Mouse (Mus musculus) left cerebral cortex, postnatal 10 days (tissue): Measurements from ENCODE around the gene Jarid2. TPM values are rescaled to one million over a fixed set of nuclear protein-coding genes. Genes with fewer than 3 reads are reported as not detected.
A peak's percentile ranks its signal among the peaks of the same experiment; 100 is the strongest.
"Not testable (repeated sequence)": the region's sequence is repeated elsewhere in the genome, so short reads cannot be mapped to it uniquely, and the experiment has no call there.

Experiments
- DNase-seq, 2 experiments: peaks; one replicate each; pipeline ENCODE4 v3.0.0; 2021 to 2022; ENCODE audit warnings: low spot score in 2 of 2, mixed read lengths in 1 of 2; ENCODE audit errors: extremely low spot score in 1 of 2
- intact Hi-C: fragments of 180-260 bp; cut with DNase I; formaldehyde crosslinking; loops from one replicate; pipeline ENCODE4 v1.15.1; 2025
- total RNA-seq, 2 experiments: library from RNA; stranded (reverse); gene quantifications; 2 replicates each; pipeline ENCODE4 v1.2.3; 2021

The Jarid2 gene
- total RNA-seq, result 10 to 100 TPM; 43.3 to 45.8 TPM

- intact Hi-C loops, result no loop called here
- DNase-seq, result peak in 1 of 2 experiments; percentile 55
Measured at GRCm38 (mm10) chr13:44729424-44729971, at the start of gene Jarid2. Jarid2 (plus strand) TSS chr13:44729474.

GRCm38 (mm10) chr13:44681051-44681450 lies 48.2 kb upstream of the Jarid2 start:
- intact Hi-C loops, result no loop called here
- no peak for DNase-seq

GRCm38 (mm10) chr13:44688140-44688539 lies 41.1 kb upstream of the Jarid2 start:
- DNase-seq, result no peak
- intact Hi-C loops, result no loop called here

GRCm38 (mm10) chr13:44697628-44698027 lies 31.6 kb upstream of the Jarid2 start:
- intact Hi-C loops, result no loop called here
- DNase-seq, result no peak

GRCm38 (mm10) chr13:44704036-44704801 lies 25.1 kb upstream of the Jarid2 start:
- DNase-seq, result no peak
- intact Hi-C loops, result no loop called here

- intact Hi-C loops, result no loop called here
- no peak for DNase-seq
Measured at GRCm38 (mm10) chr13:44705031-44705742, 24.1 kb upstream of the Jarid2 start.

- no peak for DNase-seq
- intact Hi-C loops, result no loop called here
Measured at GRCm38 (mm10) chr13:44705743-44706044, 23.6 kb upstream of the Jarid2 start.

GRCm38 (mm10) chr13:44706206-44706915 lies 22.9 kb upstream of the Jarid2 start:
- no peak for DNase-seq
- intact Hi-C loops, result no loop called here

- no peak for DNase-seq
- intact Hi-C loops, result no loop called here
Measured at GRCm38 (mm10) chr13:44707176-44707575, 22.1 kb upstream of the Jarid2 start.

- DNase-seq, result no peak
- intact Hi-C loops, result no loop called here
Measured at GRCm38 (mm10) chr13:44708336-44709017, 20.8 kb upstream of the Jarid2 start.

- no peak for DNase-seq
- intact Hi-C loops, result no loop called here
Measured at GRCm38 (mm10) chr13:44709747-44710480, 19.4 kb upstream of the Jarid2 start.

GRCm38 (mm10) chr13:44711062-44711461 lies 18.2 kb upstream of the Jarid2 start:
- DNase-seq, result no peak
- intact Hi-C loops, result no loop called here

- DNase-seq, result no peak
- intact Hi-C loops, result no loop called here
Measured at GRCm38 (mm10) chr13:44711882-44712281, 17.4 kb upstream of the Jarid2 start.

- peak in 1 of 2 experiments; percentile 39 for DNase-seq
- intact Hi-C loops, result no loop called here
Measured at GRCm38 (mm10) chr13:44715187-44715885, 13.9 kb upstream of the Jarid2 start.

- intact Hi-C loops, result no loop called here
Measured at GRCm38 (mm10) chr13:44717838-44718237, 11.4 kb upstream of the Jarid2 start.

GRCm38 (mm10) chr13:44718465-44718864 lies 10.8 kb upstream of the Jarid2 start:
- DNase-seq, intact Hi-C loops: not testable (repeated sequence)

More at GRCm38 (mm10) chr13:44717838-44718237, 11.4 kb upstream of the Jarid2 start:
- no peak for DNase-seq

GRCm38 (mm10) chr13:44720094-44720493 lies 9.2 kb upstream of the Jarid2 start:
- intact Hi-C loops, result no loop called here
- DNase-seq, result no peak
